Mouse (Mus musculus): Measurements from ENCODE around the gene Arhgap8.
"Not testable (repeated sequence)": the region's sequence is repeated elsewhere in the genome, so short reads cannot be mapped to it uniquely, and the experiment has no call there.

Arhgap8 gene

DNA sequence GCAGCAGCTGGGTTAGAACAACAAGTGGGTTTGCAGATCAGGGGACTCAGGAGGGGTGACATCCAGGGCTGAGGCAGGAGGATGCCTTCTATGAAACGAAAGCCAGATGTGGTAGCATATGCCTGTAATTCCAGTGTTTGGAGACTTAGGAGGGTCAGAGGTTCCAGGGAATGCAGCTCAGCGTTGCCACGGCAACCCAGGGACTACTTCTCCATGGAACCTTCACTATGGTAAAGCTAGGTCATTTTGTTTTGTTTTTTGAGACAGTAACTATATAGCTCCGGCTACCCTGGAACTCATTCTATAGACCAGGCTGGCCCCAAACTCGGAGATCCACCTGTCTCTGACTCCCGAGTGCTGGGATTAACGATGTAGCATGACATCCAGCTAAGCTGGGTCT is 18.4 kb downstream of the Arhgap8 start:
- DNase-seq: no peak

- DNase-seq: no peak
Observed at GRCm38 (mm10) chr15:84741573-84741972, 21.7 kb downstream of the Arhgap8 start.

- no peak for DNase-seq
Observed at GRCm38 (mm10) chr15:84743347-84743746, 23.5 kb downstream of the Arhgap8 start.

- no peak for DNase-seq
Observed at GRCm38 (mm10) chr15:84744308-84744707, 24.5 kb downstream of the Arhgap8 start.

GRCm38 (mm10) chr15:84745831-84746230 is 26.0 kb downstream of the Arhgap8 start:
- DNase-seq: no peak

DNA sequence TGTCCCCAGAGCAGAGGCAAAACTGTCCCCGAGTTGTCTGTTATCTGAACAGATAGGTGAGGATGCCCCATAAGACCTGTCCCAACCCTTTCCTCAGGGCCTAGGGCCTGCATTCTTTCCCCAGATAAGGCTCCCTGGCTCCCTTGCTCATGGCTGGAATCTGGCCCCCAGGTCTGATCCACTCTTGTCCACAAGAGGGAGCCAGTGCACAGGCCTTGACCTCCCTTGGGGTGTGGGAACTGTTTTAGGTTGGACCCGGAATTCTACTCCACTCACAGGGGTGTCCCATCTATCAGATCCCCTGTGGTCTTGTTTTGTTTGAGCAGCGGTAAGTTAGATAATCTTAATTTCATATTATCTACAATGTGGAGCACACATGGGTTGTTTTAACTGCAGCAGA is 35.1 kb downstream of the Arhgap8 start:
- peak; percentile 85 for DNase-seq

- no peak for DNase-seq
Observed at GRCm38 (mm10) chr15:84756426-84756825, 36.6 kb downstream of the Arhgap8 start.

GRCm38 (mm10) chr15:84758493-84758892 is 38.6 kb downstream of the Arhgap8 start:
- DNase-seq: peak; percentile 33

DNA sequence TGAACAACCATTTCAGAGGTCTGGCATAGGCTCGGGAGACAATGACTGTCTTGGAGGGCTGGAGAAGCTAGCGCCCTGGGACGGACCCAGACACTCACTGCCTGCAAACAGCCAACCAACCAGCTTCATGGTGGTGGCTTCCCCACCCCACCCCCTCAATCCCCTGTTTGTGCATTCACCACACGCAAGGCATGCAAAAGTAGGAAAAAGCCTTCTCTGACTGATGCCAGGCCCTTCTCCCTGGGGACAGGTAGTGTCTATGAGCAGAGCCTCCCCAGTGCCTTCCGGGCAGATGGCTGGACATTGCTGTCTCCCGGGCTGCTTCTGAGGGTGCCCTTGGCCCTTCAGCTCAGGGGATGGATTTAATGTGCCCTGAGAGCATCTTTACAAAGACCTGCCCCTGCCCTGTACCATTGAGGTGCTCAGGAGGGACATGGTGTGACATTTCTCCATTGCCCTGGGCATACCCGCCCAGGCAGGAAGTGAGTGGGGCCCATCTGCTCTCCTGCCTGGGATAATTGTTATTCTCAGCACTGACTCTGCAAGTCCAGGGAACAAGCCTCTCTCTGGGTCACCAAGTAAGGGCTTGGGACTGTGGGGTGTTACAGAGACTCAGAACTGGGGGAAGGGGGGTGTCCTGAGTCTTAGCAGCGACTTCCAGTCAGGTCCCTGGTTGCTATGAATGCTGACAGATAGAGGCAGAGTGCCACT is 43.0 kb downstream of the Arhgap8 start:
- no peak for DNase-seq

DNA sequence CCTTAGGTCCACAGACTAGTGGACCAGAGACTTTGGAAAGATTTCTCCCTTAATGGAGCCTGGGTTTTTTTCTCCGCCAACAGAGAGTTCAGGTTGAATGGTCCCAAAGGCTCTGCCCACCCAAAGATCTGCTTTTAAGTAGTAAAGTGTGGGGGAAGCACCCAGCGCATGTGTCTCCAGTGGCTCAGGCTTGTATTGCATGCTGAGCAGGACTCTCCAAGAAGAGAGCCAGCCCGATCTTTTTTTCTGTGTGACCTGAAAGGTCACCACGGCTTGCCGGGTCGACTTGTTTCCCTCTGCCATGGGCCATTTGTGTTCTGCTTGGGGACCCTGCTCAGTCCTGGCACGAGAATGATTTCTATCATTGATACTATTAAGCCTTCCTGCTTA is 43.6 kb downstream of the Arhgap8 start:
- no peak for DNase-seq

GRCm38 (mm10) chr15:84766621-84767020 is 46.8 kb downstream of the Arhgap8 start:
- DNase-seq: peak; percentile 32

GRCm38 (mm10) chr15:84768531-84768930 is 48.7 kb downstream of the Arhgap8 start:
- DNase-seq: not testable (repeated sequence)

- peak; percentile 37 for DNase-seq
Observed at GRCm38 (mm10) chr15:84769641-84770341, 49.9 kb downstream of the Arhgap8 start.

DNA sequence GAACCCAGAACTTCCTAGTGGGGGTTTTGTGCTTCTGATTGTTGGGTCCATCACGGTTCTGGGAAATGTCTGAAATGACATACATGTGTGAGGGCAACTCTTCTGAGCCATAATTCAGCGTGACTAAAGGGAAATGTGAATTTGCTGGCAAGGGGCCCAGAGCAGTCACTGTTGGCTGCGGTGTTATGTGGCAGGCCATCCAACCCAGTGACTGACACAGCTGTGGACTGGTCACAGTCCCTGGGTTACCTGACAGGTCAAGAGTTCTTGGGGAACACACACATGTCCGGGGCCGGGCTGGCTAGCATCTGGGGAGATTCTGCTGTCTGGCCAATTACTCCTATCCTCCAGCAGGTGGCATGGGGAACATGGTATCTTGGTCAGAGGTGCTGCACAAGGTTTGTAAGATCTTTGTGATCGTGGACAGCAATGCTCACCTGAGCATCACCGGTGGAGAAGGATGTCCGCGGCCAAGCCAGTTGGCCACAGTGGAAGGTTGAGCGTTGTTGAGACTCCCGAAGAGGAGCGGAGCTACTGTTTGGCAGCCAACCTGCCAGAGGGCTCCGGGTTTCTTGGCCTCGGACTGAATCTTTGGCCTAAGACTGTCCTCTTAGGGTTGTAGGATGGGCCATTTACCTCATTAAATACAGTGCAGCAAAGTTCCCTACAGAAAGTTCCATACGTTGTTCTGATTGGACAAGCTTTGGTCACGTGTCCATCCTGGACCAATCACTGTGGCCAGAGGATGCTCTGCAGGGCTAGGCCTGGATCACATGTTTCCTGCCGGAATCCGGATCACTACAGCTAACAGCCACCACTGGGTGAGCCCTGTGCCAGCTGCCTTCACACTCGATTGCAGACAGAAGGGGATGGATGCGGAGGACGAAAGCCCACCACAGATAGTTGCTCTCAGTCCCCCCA is 52.6 kb downstream of the Arhgap8 start:
- DNase-seq: peak; percentile 8

GRCm38 (mm10) chr15:84775421-84776174 is 55.7 kb downstream of the Arhgap8 start:
- DNase-seq: peak; percentile 19

- no peak for DNase-seq
Observed at GRCm38 (mm10) chr15:84778587-84778986, 58.7 kb downstream of the Arhgap8 start.

DNA sequence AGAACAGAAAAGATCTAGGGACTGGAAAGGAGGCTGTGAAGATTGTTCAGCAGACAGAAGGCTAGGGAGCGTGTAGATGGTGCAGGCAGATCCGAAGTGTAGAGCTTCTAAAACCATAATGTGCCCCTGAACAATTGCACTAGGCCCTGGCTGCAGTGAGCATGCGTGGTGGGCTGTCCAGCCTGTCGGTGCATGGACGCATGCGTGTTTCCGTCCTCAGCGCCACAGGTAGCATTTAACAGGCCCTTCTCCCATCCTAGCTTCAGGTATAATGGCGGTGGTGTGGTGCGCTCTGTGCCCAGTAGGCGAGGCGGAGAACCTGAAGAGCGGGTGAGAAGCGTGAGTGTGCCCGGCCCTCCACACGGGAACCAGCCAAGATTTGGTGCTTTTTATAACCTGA is 65.0 kb downstream of the Arhgap8 start:
- DNase-seq: no peak

DNA sequence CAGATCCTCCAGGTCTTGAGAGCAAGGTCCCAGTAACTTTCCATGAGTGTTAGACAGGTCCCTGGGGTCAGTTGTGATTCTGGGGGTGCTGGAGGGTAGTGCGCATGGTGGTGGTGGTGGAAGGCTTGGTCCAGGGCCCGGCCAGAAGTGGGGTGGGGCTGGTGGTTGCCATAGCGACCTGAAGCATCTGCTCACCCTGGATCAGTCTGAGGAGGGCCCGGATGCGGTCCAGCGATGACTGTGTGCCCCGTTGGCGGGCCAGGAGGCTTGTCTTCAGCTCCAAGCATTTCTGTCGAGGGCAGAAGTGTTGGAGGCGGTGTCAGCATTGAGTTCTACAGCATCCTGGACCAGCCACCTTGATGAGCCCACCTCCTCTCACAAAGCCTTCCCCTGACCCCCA is 67.3 kb downstream of the Arhgap8 start:
- no peak for DNase-seq

- no peak for DNase-seq
Observed at GRCm38 (mm10) chr15:84793649-84794048, 73.8 kb downstream of the Arhgap8 start.

DNA sequence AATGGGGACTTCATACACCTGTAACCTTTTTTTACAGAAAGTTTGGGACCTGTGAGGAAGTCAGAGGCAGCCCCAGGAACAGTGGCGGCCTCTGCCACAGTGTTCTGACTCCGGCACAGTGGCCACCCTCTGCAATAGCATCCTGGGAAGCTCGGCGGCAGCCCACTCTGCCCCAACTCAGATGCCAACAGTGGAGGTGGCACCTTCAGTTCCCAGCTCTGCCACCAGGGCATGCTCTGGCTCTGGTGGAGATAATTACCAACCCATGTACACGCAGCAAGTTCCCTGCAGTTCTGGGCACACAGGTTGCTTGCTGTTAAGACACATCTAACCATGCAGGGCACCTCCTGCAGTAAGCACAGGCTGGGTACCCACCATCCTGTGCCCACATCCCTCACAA is 80.3 kb downstream of the Arhgap8 start:
- DNase-seq: peak; percentile 22

GRCm38 (mm10) chr15:84803685-84804084 is 83.8 kb downstream of the Arhgap8 start:
- peak; percentile 62 for DNase-seq

GRCm38 (mm10) chr15:84809275-84809952 is 89.6 kb downstream of the Arhgap8 start:
- no peak for DNase-seq
